Mouse (Mus musculus): ENCODE results near the gene Ankrd54.

Gene Ankrd54

DNA sequence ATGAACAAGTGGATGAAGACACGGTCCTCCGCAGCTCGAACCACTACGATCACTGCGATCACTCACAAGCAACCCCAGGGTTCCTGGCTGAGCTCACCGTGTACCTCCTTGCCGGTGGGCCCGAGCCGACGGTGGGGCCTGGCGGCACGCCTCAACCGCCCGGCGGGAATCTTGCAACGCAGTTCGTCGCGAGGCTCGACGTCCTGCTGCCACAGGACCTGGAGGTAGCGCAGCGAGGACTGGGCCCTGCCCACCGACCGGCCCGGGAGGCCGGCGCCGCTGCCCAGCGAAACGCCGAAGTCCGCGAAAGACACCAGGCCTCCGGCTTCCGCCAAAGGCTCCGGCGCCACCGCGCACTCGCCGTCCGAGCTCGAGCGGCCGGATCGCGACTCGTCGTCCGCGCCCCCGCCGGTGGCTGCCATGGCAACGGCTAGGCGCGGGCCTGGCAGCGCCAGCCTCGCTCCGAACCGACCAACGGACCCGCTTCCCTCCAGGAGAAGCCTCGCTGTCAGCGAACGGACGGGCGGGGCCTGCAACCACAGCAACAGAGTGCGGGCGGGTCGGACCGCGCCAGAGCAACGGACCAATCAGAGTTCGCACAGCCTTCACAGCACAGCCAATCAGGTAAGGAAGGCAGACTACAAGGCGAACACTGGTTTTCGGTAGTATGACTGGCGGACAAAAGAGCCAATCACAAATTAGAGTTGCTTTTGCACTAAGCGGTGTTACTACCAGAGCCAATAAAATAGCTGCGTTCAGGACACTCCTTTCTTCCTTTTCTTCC is at the start of gene Ankrd54:
Ankrd54 (minus strand) TSS at position 518 of the 784 bp plus-strand sequence.
- DNase-seq: peak; percentile 93

DNA sequence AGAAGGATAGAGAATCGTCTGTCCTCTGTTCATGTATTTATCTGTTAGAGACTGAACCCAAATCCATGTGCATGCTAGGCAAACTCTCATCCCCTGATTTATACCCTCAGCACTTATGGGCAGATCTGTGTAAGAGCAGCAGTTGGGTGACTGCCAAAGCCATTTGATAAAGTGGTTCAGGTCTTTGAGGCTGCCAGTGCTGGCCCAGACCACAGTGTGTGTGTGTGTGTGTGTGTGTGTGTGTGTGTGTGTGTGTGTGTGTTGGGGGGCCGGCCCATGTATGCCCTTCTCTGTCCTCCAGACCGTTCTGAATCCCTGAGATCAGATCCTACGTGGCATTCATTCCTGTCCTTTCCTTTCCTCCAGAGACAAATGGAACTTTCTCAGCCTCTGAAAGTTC is 49.1 kb upstream of the Ankrd54 start:
- no peak for DNase-seq

DNA sequence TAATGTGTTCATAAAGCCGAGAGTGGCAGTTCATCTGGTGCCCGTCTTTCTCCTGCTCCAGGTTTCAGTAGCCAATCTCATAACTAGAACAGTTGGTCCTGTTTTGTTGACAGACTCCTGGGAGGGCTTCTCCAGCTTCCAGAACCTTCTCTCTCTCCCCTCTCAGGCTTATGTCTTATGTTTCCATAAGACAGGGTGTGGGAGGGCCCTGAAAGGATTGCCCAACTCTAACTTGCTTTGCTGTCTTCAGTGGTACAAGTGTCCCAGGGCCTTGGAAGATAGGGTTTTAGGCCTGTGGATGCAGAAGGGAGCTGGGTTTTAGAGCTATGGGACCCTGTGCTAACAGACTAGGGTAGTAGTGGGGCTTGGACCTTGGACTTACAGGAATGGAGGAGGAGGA is 47.8 kb upstream of the Ankrd54 start:
- DNase-seq: no peak

DNA sequence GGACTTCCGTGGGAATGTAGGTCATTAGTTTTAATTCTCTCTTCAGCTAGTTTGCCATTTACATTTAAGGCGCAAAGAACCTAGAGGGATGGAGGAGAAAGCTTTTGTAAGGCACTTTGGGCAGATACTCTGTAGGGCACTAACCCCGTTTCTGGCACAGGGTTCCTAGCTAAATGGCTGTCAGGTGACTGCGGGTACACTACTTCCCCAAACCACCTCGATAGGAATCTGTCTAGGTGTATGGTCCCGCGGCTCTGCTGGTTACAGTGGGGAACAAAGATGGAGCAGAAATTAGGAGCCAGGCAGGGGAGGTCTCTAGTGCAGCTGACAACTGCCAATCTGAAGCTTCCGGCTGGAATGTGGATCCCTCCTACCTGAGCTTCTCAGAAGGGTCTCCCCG is 47.3 kb upstream of the Ankrd54 start:
- no peak for DNase-seq

DNA sequence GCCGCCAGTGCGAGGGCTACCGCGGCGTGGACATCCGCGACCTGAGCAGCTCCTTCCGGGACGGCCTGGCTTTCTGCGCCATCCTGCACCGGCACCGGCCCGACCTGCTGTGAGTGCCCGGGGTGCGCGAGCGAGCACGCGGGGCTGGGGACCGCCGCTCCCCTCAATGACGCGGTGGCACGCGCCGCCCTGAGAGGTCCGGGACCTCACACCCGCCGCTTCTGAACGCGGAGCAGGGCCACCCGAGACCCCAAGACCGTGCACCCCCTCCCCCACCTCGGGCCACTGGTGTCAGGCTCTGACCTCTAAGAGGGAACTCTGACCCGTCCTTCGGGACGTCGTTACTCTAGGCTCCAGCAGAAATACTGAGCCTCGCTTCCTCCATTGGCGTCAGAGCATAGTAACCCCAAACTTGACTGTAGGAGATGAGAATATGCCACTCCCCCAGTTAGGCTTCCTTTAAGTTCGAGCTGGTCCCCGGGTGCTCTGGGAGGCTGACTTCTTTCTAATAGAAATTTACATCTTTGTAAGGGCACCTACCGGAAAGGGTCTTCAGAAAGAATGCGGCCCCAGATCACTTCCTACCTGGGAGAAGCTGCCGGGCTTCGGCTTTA is 46.7 kb upstream of the Ankrd54 start:
- peak; percentile 45 for DNase-seq

DNA sequence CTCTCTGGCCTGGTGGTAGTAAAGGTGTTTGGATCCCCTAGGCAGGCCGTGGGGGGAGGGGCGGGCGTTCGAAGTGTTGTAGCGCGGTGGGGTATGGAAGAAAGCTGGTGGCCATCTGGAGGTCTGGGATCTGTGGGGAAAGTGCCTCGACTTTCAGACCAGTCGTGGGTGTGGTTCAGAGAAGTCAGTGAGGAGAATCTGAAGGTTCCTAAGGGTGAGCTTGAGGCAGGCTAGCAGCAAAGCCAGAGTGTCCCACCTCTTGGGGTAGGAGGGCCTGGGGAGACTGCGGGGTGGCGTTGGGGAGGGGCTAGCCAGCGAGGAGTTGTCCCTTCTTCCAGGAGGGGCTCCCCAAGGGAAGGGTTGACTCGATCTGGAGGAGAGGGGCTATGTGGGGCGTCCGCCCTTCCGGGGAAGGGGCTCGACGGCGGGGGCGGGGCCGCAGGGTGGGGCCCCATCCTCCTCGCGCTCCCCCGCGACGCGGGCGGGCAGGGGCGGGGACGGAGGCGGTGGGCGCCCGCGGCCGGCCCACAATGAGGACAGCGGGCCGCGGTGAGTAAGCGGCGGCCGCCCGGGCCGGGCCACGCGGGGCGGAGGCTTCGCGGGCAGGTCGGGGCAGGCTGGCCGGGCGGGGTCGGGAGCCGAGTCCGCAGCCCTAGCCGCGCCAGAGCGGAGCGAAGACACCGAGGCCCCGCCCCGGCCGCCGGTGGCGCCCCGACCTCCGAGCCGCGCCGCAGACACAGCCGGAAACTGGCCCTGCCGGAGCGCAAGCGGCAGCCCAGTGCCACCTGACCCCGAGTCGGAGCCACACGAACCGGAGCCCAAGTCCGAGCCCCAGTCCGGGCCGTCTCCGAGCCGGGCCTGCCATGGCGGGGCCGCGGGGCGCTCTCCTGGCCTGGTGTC is 46.0 kb upstream of the Ankrd54 start, which contains the start of gene Micall1:
Micall1 (plus strand) TSS at position 478 of the 900 bp plus-strand sequence.
- peak; percentile 64 for DNase-seq

DNA sequence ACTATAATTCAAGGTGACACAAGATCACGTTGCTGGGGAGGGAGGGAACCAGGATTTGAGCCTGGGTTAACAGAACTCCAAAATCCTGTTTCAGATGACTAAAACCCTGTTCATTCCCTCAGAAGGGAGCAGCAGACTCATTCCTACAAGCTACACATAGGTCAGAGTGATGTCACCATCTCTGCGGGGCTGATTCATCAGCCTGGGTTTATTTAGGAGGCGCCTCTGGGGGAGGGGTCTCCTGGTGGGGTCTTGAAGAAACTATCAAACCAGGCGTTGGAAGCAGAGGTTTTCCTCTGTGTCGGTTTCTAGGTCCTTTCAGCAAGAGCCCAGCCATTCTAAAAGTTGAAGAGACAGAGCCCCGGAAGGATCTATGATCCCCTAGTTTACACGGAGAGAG is 45.3 kb upstream of the Ankrd54 start:
- no peak for DNase-seq

DNA sequence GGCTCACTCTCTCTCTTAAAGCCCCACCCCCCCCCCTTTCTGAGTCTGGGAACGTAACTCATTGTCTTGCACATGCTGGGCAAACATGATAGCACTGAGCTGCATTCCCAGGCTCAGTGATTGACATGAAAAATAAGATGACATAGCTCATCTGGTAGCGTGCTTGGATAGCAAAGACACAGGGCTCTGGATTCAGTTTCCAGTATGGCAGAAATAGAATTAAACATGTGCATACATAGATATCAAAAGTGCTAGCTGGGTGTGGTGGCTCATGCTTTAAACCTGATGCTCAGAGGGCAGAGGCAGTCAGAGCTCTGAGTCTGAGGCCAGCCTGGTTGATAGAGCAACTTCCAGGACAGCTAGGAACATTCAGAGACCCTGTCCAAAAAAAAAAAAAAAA is 43.1 kb upstream of the Ankrd54 start:
- DNase-seq: no peak

DNA sequence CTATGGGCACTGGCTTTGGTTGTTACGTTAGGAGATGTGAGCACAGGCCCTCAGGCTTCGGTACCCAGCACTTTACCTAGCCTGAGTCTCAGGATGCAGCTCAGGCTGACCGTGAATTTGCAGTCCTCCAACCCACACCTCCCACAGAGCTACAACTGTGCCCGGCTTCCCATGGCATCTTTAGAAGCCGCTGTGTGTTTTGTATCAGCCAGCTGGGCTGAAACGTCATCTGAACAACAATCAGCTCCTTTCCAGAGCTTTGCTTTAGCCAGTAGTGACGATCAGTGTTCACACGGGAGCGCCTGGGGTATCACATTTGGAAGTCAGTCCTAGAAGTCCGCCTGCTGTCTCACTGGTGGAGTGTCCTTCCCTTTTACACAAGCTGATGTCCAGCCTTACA is 40.6 kb upstream of the Ankrd54 start:
- DNase-seq: no peak

DNA sequence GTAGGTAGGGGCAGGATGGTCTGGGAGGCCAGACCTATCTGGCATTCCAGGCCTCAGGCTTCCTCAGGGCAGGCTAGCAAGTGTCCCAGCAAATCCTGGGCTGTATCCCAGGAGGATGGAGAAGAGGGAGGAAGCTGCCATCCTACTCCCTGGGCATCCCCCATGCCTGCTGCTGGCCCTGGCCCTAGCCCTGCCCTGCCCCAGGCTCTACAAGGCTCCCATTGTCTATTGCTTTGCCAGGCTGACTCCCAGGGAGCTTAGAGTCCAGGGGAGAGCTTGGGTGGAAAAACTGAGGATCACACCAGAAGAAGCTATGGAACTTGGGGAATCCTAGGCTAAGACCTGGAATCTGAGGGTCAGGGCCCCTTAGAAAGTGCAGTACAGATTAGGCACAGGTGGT is 38.8 kb upstream of the Ankrd54 start:
- no peak for DNase-seq

DNA sequence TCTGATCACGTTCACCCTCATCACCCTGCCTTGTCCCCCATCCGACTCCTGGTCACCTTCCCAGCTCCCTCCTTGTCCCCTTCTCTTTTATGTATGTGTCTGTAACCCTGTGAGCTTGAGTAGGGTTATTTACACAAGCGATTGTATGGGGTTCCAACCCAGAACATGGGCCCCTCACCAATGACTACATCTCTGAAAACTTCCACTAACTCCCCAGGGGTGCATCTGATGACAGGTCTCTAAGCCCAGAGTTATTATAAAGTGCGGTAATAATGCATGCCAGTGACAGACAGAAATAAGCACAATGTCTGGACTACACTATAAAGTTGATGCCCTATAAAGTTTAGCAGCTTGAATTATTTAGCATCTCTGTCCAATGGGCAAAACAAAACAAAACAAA is 37.7 kb upstream of the Ankrd54 start:
- DNase-seq: no peak

DNA sequence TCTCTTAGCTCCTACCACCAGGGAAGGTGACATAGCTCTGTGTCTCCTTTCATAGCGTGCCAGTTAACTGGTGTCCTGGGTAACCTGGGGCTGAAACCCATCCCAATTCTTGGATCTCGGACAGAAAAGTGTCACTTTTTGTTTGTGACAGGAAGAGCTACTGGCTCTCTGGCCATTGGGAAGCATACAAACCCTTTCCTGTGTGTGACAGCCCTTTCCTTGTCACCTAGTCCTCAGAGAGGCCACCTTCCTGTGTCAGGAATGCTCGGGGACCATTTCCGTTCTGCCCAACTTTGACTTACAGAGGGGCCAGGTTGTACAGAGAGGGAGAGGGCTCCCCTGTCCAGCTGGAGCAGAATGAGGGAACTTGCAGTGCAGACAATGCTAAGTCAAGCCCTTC is 36.8 kb upstream of the Ankrd54 start:
- no peak for DNase-seq

DNA sequence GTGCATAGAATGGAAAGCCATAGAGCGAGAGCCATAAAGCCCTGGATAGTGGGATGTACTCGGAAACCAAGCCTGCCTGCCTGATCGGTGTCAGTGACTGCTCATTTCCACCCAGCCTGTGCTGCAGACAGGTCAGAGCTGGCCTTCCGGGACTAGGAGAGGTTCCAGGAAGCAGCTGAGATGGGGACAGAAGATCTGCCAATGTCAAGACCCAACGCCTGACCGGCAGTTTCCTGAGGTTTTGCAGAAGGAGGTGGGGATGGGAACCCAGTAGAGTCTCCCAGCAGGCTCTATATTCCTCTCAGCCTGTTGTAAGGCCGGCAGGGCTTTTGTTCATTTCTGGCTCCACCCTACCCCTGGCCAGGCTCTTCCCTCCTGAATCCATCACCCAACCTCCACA is 36.2 kb upstream of the Ankrd54 start:
- no peak for DNase-seq

DNA sequence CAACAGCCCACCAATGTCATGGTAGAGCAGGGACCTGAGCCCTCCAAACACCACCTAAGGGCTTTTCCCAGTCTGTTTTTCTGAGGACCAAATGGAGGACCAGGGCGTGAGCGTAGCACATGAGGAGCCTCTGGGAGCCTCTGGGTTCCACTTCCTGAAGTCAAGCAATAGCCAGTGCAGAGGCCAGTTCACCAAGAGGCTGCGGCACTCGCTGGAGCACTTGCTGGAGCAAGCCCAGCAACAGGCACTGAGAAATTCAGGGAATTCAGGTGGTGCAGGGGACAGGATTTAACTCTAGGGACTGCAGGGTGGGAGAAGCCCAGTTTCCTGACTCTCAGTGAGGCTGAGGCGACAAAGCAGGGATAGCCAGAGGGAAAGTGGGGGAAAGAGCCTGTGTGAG is 35.5 kb upstream of the Ankrd54 start:
- DNase-seq: no peak

DNA sequence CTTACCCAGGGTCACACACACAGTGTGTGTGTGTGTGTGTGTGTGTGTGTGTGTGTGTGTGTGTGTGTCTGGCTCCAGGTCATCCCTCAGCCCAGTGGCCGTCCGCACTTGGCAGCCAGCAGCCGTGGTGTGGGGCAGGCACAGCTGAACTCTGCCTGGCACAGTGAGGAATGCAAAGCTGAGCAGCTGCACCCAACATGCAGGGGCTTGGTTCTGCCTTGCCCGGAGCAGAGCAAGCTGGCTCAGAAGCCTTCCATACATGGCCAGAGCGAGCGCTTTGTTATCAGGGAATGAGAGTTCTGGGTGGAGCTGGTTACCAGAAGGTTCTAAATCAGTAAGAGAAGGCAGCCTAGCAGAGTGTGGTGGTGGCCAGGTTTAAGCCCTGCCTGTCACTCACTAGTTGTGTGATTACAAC is 34.9 kb upstream of the Ankrd54 start:
- no peak for DNase-seq

DNA sequence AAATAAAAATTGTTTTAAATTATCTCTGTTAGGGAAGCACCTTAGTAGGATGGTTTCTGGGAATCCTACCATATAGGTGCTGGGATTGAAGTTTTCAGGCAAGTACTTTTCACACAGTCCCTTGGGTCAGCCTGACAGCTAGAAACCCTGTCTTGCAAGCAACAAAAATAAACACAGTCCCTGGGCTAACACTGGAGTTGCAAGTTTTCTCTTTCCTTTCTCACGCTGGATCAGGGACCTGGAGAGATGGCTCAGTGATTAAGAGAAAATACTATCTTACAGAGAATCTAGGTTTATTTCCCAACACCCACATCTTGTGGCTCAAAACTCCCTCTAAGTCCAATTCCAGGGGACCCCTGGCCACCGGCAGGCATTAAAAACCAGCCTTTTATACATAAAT is 34.4 kb upstream of the Ankrd54 start:
- DNase-seq: no peak

DNA sequence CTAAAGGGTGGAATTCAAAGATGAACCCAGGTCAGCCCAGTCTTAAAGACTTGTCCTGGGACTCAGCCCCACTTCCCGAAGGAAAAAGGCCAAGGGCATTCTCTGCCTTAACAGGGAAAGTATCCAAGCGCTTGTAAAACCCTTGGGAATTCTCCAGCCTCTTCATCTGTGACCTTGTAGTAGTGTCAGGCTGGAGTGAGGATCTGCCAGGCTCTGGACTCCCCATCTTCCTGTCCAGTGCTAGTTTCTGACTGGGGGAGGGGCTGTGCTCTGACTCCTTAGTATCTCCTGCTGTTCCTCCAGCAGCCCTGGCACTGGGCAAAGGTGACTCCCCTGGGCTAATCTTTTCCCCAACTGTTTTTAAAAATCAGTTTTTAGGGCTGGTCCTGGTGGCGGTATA is 33.9 kb upstream of the Ankrd54 start:
- DNase-seq: no peak

DNA sequence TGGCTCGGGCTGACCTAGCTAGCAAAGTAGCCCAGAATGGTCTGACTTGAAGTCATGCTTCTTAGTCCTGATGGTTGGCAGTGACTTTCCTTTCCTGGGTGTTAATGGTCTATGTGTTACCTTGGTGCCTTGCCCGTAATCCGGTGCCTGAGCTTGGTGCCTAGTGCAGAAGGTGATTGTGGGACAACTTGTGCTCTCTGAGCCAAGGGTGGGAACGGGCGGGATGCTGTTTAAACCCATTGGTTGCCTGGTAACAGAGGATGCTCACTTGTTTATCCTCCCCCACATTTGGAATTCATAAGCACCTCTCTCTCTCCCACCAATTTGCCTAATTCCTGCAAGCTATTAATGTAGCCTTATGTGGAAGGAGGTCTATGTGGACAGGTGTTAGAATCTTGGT is 32.8 kb upstream of the Ankrd54 start:
- DNase-seq: no peak

DNA sequence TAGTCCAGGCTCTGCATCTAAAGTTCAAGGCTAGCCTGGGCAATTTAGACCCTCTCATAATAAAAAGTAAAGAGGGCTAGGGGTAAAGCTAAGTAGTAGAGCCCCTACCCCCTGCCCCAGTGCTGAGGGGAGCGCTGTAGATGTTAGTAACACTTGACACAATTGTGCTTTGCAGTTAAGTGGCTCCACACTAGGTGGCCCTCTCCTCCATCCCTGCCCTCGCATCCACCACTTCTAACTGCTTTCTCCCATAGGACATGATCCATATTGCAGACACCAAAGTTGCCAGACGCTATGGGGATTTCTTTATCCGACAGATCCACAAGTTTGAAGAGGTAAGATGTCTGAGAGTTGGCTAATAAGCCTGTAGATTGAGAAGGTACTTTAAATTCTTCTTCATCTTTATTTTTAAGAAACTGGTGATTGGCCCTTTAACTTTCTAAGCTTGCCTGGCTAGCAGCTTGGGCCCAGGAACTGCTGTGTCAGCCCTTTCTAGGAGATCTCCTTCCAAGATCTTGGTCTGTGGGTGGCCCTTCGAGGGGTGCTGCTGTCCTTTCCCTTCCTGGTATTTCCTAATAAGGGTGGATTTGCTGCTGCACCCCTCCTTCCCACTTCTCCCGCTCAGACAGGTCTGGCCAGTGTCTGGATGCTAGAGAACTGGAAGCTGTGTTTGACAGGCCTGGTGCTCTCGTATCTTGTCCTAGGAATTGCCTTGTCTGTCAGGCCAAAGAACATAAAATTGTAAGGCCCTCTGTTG is 30.6 kb upstream of the Ankrd54 start:
- no peak for DNase-seq

DNA sequence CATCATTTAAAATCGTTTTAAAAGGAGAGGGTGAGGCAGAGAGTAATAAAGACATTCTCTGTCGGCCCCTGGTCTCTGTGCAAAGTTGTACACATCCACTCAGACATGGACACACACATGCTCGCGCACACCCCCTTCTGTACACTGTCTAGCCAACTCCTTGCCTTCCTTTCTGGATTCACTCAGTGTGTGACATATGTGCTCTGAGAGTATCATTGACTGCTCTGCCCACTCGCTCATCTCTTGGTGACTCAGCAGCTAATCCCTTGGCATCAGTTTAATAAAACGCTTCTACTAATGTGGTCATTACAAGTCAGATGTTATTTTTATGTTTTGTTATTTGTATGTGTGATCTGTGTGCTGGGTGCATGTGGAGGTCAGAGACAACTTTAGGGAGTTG is 29.6 kb upstream of the Ankrd54 start:
- no peak for DNase-seq

DNA sequence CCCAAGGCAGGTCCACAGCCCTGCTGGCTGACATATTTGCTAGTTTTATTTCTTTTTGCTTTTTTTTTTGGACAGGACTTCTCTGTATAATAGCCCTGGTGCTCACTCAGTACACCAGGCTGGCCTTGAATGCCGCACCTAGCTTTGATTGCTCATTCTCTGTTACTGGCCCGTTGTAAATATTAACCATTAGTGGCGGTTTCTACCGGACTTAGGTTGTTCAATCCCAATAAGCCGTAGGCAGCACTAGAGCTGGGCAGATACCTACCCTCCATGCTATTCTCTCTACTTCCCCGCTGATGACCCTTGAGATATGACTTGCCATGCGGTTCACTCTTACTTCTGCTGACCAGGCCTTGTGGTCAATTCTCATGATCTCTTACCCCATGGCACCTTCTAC is 16.9 kb upstream of the Ankrd54 start:
- DNase-seq: no peak

DNA sequence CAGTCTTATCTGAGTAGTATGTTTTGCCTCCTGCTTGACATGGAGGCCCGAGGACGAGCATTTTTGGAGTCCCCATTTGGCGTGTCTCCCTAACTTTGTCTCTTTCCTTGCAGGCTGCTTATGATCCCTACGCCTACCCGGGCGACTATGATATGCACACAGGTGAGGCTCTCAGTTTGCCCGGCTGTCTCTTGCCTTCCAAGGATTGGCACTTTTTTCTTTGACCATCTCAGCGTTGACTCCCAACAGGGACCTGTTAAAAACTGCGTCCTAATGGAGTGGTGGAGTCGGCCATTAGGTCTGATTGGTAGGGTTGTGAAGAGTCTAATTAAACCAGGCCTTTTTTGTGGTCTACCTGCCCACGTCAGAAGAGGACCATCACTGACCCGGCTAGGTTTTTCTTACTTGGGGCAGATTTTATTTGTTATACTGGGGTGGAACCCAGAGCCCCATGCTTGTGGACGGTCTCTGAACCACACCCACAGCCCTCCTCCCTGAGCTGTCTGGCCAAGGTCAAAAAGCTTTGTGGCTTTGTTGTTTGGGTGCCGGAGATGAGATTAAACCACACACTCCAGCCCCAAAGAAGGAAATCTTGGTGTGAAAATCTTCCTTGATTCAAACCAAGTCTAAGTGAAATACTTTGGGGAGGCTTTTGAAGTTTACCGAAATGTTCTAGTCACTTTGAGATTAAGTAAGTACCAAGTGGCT is 13.1 kb upstream of the Ankrd54 start:
- no peak for DNase-seq

Data from right cerebral cortex, postnatal 4 days (tissue).